27 mouse cellular contexts compared by ENCODE assay signal in genomic region chr11:88135218-88135617, GRCm38 (mm10). TPM values are rescaled to one million over a fixed set of nuclear protein-coding genes. Genes with fewer than 3 reads are reported as not detected.
DNase-seq lines count a peak whose midpoint lies in the region; ATAC-seq and TF ChIP-seq lines count a peak whose summit lies in the region.
"Had no signal": no experiment of that assay in that cellular context is flagged by ENCODE, and none has a peak within 500 bp of the region (broad histone marks: within the 10 kb centered on the region; RNA-seq: fewer than 3 reads in every experiment).

No protein-coding gene starts in this region.

- ATAC-seq in midbrain, embryonic 13.5 days: no peak
- ATAC-seq in midbrain, embryonic 11.5 days (ENCODE audit: low FRiP score): no peak
- ATAC-seq in limb, embryonic 15.5 days (ENCODE audit: insufficient number of reproducible peaks, low FRiP score, low TSS enrichment, low read depth): peak; percentile 55; the same call in 1 of the 2 replicates
- ATAC-seq: CD4-positive, CD25-positive, alpha-beta regulatory T cell, adult 4 months; forebrain, embryonic 13.5 days; intestine, postnatal 0 days; liver, embryonic 12.5 days; liver, postnatal 0 days; lung, postnatal 0 days; midbrain, embryonic 16.5 days had no signal

- H3K9ac ChIP-seq in midbrain, embryonic 13.5 days (replicated peaks): no peak overlapping the region
- H3K9ac ChIP-seq in midbrain, embryonic 11.5 days (ENCODE audit: low read length): no peak overlapping the region
- H3K9ac ChIP-seq in limb, embryonic 15.5 days: no peak overlapping the region
- H3K9ac ChIP-seq: forebrain, embryonic 13.5 days; hindbrain, embryonic 12.5 days; liver, embryonic 12.5 days; liver, postnatal 0 days; neural tube, embryonic 12.5 days had no signal

- intact Hi-C loops in gastrocnemius, adult 2 months (cut with DNase I): no loop called here

- 66% methylated on average over 7 of the region's 7 CpGs for WGBS in midbrain, embryonic 13.5 days
- 59% methylated on average over 7 of the region's 7 CpGs for WGBS in midbrain, embryonic 11.5 days
- 56% methylated on average over 7 of the region's 7 CpGs for WGBS in limb, embryonic 10.5 days
- 43% methylated on average over 7 of the region's 7 CpGs for WGBS in limb, embryonic 15.5 days

- no peaks in the 10 kb centered on the region for H3K27me3 ChIP-seq in midbrain, embryonic 13.5 days
- no peaks in the 10 kb centered on the region for H3K27me3 ChIP-seq in midbrain, embryonic 11.5 days (ENCODE audit: control insufficient read depth, insufficient read depth, low read length)
- no peaks in the 10 kb centered on the region for H3K27me3 ChIP-seq in limb, embryonic 10.5 days (ENCODE audit: low read depth, poor library complexity, severe bottlenecking)
- H3K27me3 ChIP-seq in limb, embryonic 15.5 days: peaks cover 5% of the 10 kb centered on the region; the same call in 1 of the 2 replicates
- H3K27me3 ChIP-seq: forebrain, embryonic 13.5 days; hindbrain, embryonic 12.5 days; megakaryocyte, embryonic 14.5 days; neural tube, embryonic 12.5 days had no signal

- no peak overlapping the region for H3K4me3 ChIP-seq in gastrocnemius, adult 2 months
- H3K4me3 ChIP-seq in midbrain, embryonic 13.5 days (replicated peaks): no peak overlapping the region
- no peak overlapping the region for H3K4me3 ChIP-seq in midbrain, embryonic 11.5 days (ENCODE audit: low read depth, low read length)
- no peak overlapping the region for H3K4me3 ChIP-seq in limb, embryonic 10.5 days
- H3K4me3 ChIP-seq in limb, embryonic 15.5 days: no peak overlapping the region
- H3K4me3 ChIP-seq: erythroblast, embryonic 14.5 days; forebrain, embryonic 13.5 days; hindbrain, embryonic 12.5 days; left cerebral cortex, adult 2 months; liver, embryonic 12.5 days; megakaryocyte, embryonic 14.5 days; neural tube, embryonic 12.5 days had no signal

- no peaks in the 10 kb centered on the region for H3K9me3 ChIP-seq in midbrain, embryonic 13.5 days
- H3K9me3 ChIP-seq in midbrain, embryonic 11.5 days (ENCODE audit: control insufficient read depth, low read length): no peaks in the 10 kb centered on the region
- no peaks in the 10 kb centered on the region for H3K9me3 ChIP-seq in limb, embryonic 10.5 days (replicated peaks)
- no peaks in the 10 kb centered on the region for H3K9me3 ChIP-seq in limb, embryonic 15.5 days
- H3K9me3 ChIP-seq: forebrain, embryonic 13.5 days; hindbrain, embryonic 12.5 days; liver, embryonic 12.5 days; megakaryocyte, embryonic 14.5 days; neural tube, embryonic 12.5 days had no signal

- no peak for DNase-seq in gastrocnemius, adult 2 months
- DNase-seq in gastrocnemius, postnatal 10 days: no peak
- no peak for DNase-seq in midbrain, embryonic 11.5 days (ENCODE audit: low spot score, missing footprints)
- DNase-seq in limb, embryonic 10.5 days (ENCODE audit: low spot score): no peak
- DNase-seq in B cell, adult 2 months: no peak
- DNase-seq: adrenal gland, postnatal 25 days; cerebellum, adult 11-12 months; cerebellum, adult 9-11 months; embryo, embryonic 11 days; heart, postnatal 14 days; kidney, postnatal 14 days; liver, postnatal 0 days; lung, postnatal 4 days; right cerebral cortex, postnatal 4 days had no signal

- H3K27ac ChIP-seq in gastrocnemius, adult 2 months: peak overlapping the region; percentile 25; the same call in 1 of the 2 replicates
- peak overlapping the region; percentile 37; the same call in 1 of the 2 replicates for H3K27ac ChIP-seq in midbrain, embryonic 13.5 days
- no peak overlapping the region for H3K27ac ChIP-seq in midbrain, embryonic 11.5 days (ENCODE audit: low read depth, low read length)
- peak overlapping the region; percentile 63 for H3K27ac ChIP-seq in limb, embryonic 10.5 days
- peak overlapping the region; percentile 54 for H3K27ac ChIP-seq in limb, embryonic 15.5 days
- H3K27ac ChIP-seq: forebrain, embryonic 13.5 days; hindbrain, embryonic 12.5 days; left cerebral cortex, adult 2 months; liver, embryonic 12.5 days; neural tube, embryonic 12.5 days had no signal

- peaks cover 31% of the 10 kb centered on the region for H3K4me1 ChIP-seq in midbrain, embryonic 13.5 days (replicated peaks)
- peaks cover 32% of the 10 kb centered on the region for H3K4me1 ChIP-seq in midbrain, embryonic 11.5 days (ENCODE audit: control insufficient read depth, insufficient read depth, low read length)
- H3K4me1 ChIP-seq in limb, embryonic 10.5 days: peaks cover 55% of the 10 kb centered on the region
- H3K4me1 ChIP-seq in limb, embryonic 15.5 days: peaks cover 46% of the 10 kb centered on the region

- H3K4me2 ChIP-seq in midbrain, embryonic 13.5 days (replicated peaks): no peak overlapping the region
- H3K4me2 ChIP-seq in midbrain, embryonic 11.5 days: no peak overlapping the region
- H3K4me2 ChIP-seq in limb, embryonic 15.5 days: no peak overlapping the region
- H3K4me2 ChIP-seq: forebrain, embryonic 13.5 days; hindbrain, embryonic 12.5 days; liver, embryonic 12.5 days; neural tube, embryonic 12.5 days had no signal

- TF ChIP-seq CTCF in gastrocnemius, adult 2 months (IDR thresholded peaks at IDR 0.05): no peak

- no peaks in the 10 kb centered on the region for H3K36me3 ChIP-seq in midbrain, embryonic 13.5 days
- H3K36me3 ChIP-seq in midbrain, embryonic 11.5 days (ENCODE audit: control insufficient read depth, insufficient read depth, low read length): no peaks in the 10 kb centered on the region
- peaks cover 3% of the 10 kb centered on the region; the same call in 1 of the 2 replicates for H3K36me3 ChIP-seq in limb, embryonic 10.5 days
- H3K36me3 ChIP-seq in limb, embryonic 15.5 days: no peaks in the 10 kb centered on the region
- H3K36me3 ChIP-seq: hindbrain, embryonic 12.5 days; liver, embryonic 12.5 days; neural tube, embryonic 12.5 days had no signal

RNA-seq across cellular contexts. Expression of gene Cuedc1, which starts 37.4 kb away (rescaled TPM):
- 100 to 1,000 TPM; 101 to 127 TPM for total RNA-seq in gastrocnemius, adult 2 months (2021)
- 10 to 100 TPM; 50.5 to 60.6 TPM for total RNA-seq in gastrocnemius, postnatal 10 days (2021)
- polyA plus RNA-seq in midbrain, embryonic 13.5 days (2015; fragmentation: Nextera tagmentation; extraction: Ambion mirVana): 40.6 and 46.1 TPM in 2 replicates
- polyA plus RNA-seq in midbrain, embryonic 11.5 days (2014; fragmentation: Nextera tagmentation; extraction: Ambion mirVana): 16.5 and 17.0 TPM in 2 replicates
- polyA plus RNA-seq in limb, embryonic 10.5 days (2016; fragmentation: Nextera tagmentation; extraction: Ambion mirVana): 15.0 and 22.6 TPM in 2 replicates
- polyA plus RNA-seq in limb, embryonic 15.5 days (2015; fragmentation: Nextera tagmentation; extraction: Ambion mirVana): 28.1 and 32.1 TPM in 2 replicates
